Mouse (Mus musculus): Measurements from ENCODE around the gene Coro7.
A peak's percentile ranks its signal among the peaks of the same experiment; 100 is the strongest.
"Not testable (repeated sequence)": the region's sequence is repeated elsewhere in the genome, so short reads cannot be mapped to it uniquely, and the experiment has no call there.

Coro7 gene

GRCm38 (mm10) chr16:4682628-4683179 lies 3.1 kb upstream of the Coro7 start:
- DNase-seq (ENCODE audit: extremely low spot score), result no peak

GRCm38 (mm10) chr16:4680922-4681455 lies 1.4 kb upstream of the Coro7 start:
- DNase-seq (ENCODE audit: extremely low spot score), result not testable (repeated sequence)

GRCm38 (mm10) chr16:4678080-4678479 lies 1.5 kb downstream of the Coro7 start:
- DNase-seq (ENCODE audit: extremely low spot score), result no peak

GRCm38 (mm10) chr16:4676836-4677235 lies 2.7 kb downstream of the Coro7 start:
- no peak for DNase-seq (ENCODE audit: extremely low spot score)

- DNase-seq (ENCODE audit: extremely low spot score), result no peak
Observed at GRCm38 (mm10) chr16:4674091-4674490, 5.5 kb downstream of the Coro7 start.

GRCm38 (mm10) chr16:4670317-4670716 lies 9.3 kb downstream of the Coro7 start:
- DNase-seq (ENCODE audit: extremely low spot score), result no peak

- peak; percentile 83 for DNase-seq (ENCODE audit: extremely low spot score)
Observed at GRCm38 (mm10) chr16:4667190-4667808, 12.3 kb downstream of the Coro7 start.

- DNase-seq (ENCODE audit: extremely low spot score), result no peak
Observed at GRCm38 (mm10) chr16:4665726-4666125, 13.9 kb downstream of the Coro7 start.

GRCm38 (mm10) chr16:4663806-4664205 lies 15.8 kb downstream of the Coro7 start:
- DNase-seq (ENCODE audit: extremely low spot score), result no peak

GRCm38 (mm10) chr16:4661605-4662004 lies 18.0 kb downstream of the Coro7 start:
- no peak for DNase-seq (ENCODE audit: extremely low spot score)

GRCm38 (mm10) chr16:4659326-4659725 lies 20.3 kb downstream of the Coro7 start:
- no peak for DNase-seq (ENCODE audit: extremely low spot score)

- peak; percentile 79 for DNase-seq (ENCODE audit: extremely low spot score)
Observed at GRCm38 (mm10) chr16:4658781-4659245, 20.8 kb downstream of the Coro7 start.

- no peak for DNase-seq (ENCODE audit: extremely low spot score)
Observed at GRCm38 (mm10) chr16:4656571-4657081, 23.0 kb downstream of the Coro7 start.

- DNase-seq (ENCODE audit: extremely low spot score), result no peak
Observed at GRCm38 (mm10) chr16:4655764-4656570, 23.6 kb downstream of the Coro7 start.

- DNase-seq (ENCODE audit: extremely low spot score), result no peak
Observed at GRCm38 (mm10) chr16:4655251-4655734, 24.3 kb downstream of the Coro7 start.

GRCm38 (mm10) chr16:4654706-4655105 lies 24.9 kb downstream of the Coro7 start:
- no peak for DNase-seq (ENCODE audit: extremely low spot score)

GRCm38 (mm10) chr16:4652707-4653416 lies 26.7 kb downstream of the Coro7 start:
- DNase-seq (ENCODE audit: extremely low spot score), result no peak

GRCm38 (mm10) chr16:4651624-4652023 lies 28.0 kb downstream of the Coro7 start:
- DNase-seq (ENCODE audit: extremely low spot score), result peak; percentile 53

GRCm38 (mm10) chr16:4651081-4651480 lies 28.5 kb downstream of the Coro7 start:
- no peak for DNase-seq (ENCODE audit: extremely low spot score)

- no peak for DNase-seq (ENCODE audit: extremely low spot score)
Observed at GRCm38 (mm10) chr16:4650161-4650560, 29.4 kb downstream of the Coro7 start.

- no peak for DNase-seq (ENCODE audit: extremely low spot score)
Observed at GRCm38 (mm10) chr16:4649692-4650091, 29.9 kb downstream of the Coro7 start.

- no peak for DNase-seq (ENCODE audit: extremely low spot score)
Observed at GRCm38 (mm10) chr16:4649211-4649610, 30.4 kb downstream of the Coro7 start.
